Mouse (Mus musculus): ENCODE data around the gene Hlcs. TPM values are rescaled to one million over a fixed set of nuclear protein-coding genes. Genes with fewer than 3 reads are reported as not detected.

Hlcs gene
- total and polyA plus RNA-seq, 3 experiments: 2.1 to 15.5 (median 3.1) TPM

GRCm38 (mm10) chr16:94254415-94254891 is 58.9 kb downstream of the Hlcs start:
- H3K4me3 ChIP-seq (ENCODE audit: low read depth, low read length): no peak overlapping the region

GRCm38 (mm10) chr16:94253671-94254414 is 59.5 kb downstream of the Hlcs start:
- H3K9me3 ChIP-seq (replicated peaks): no peaks in the 10 kb centered on the region
- H3K4me1 ChIP-seq (ENCODE audit: insufficient read depth, low read depth, low read length): peaks cover under 1% of the 10 kb centered on the region; the same call in 1 of the 2 replicates
- peaks cover 23% of the 10 kb centered on the region for H3K36me3 ChIP-seq (replicated peaks)
- no peak for ATAC-seq (ENCODE audit: extremely low read depth, insufficient number of reproducible peaks, low FRiP score, poor library complexity, severe bottlenecking)
- no peaks in the 10 kb centered on the region for H3K27me3 ChIP-seq (ENCODE audit: insufficient read depth, low read length)
- TF ChIP-seq GATA1 (IDR thresholded peaks at IDR 0.05; ENCODE audit: borderline replicate concordance, low read length) (no peak), CTCF (IDR thresholded peaks at IDR 0.05; ENCODE audit: low read depth, low read length) (no peak), GATA2 (IDR thresholded peaks at IDR 0.05; ENCODE audit: borderline replicate concordance, low read depth, low read length) (no peak), TAL1 (conservative IDR thresholded peaks at IDR 0.05; ENCODE audit: low read depth, low read length) (no peak), POLR2AphosphoS5 (IDR thresholded peaks at IDR 0.05; ENCODE audit: insufficient replicate concordance, low read depth, low read length) (no peak)
- no peak overlapping the region for H3K4me3 ChIP-seq (ENCODE audit: low read depth, low read length)
- no peak for DNase-seq (ENCODE audit: low spot score)

More at GRCm38 (mm10) chr16:94254415-94254891, 58.9 kb downstream of the Hlcs start:
- DNase-seq (ENCODE audit: low spot score) (no peak), ATAC-seq (ENCODE audit: extremely low read depth, insufficient number of reproducible peaks, low FRiP score, poor library complexity, severe bottlenecking) (no peak)
- peaks cover 20% of the 10 kb centered on the region for H3K36me3 ChIP-seq (replicated peaks)
- H3K4me1 ChIP-seq (ENCODE audit: insufficient read depth, low read depth, low read length): peaks cover 2% of the 10 kb centered on the region; the same call in 1 of the 2 replicates
- no peaks in the 10 kb centered on the region for H3K27me3 ChIP-seq (ENCODE audit: insufficient read depth, low read length)
- no peaks in the 10 kb centered on the region for H3K9me3 ChIP-seq (replicated peaks)
- TF ChIP-seq POLR2AphosphoS5 (IDR thresholded peaks at IDR 0.05; ENCODE audit: insufficient replicate concordance, low read depth, low read length): no peak
- TF ChIP-seq GATA2 (IDR thresholded peaks at IDR 0.05; ENCODE audit: borderline replicate concordance, low read depth, low read length): no peak
- TF ChIP-seq CTCF (IDR thresholded peaks at IDR 0.05; ENCODE audit: low read depth, low read length): no peak
- no peak for TF ChIP-seq GATA1 (IDR thresholded peaks at IDR 0.05; ENCODE audit: borderline replicate concordance, low read length)
- TF ChIP-seq TAL1 (conservative IDR thresholded peaks at IDR 0.05; ENCODE audit: low read depth, low read length): no peak

GRCm38 (mm10) chr16:94251756-94252155 is 61.6 kb downstream of the Hlcs start:
- Histone ChIP-seq H3K9me3 (replicated peaks) (no peaks in the 10 kb centered on the region), H3K4me1 (ENCODE audit: insufficient read depth, low read depth, low read length) (0 out of 2 replicates have a peak, but pooled peaks cover 2% of the 10 kb centered on the region), H3K27me3 (ENCODE audit: insufficient read depth, low read length) (no peaks in the 10 kb centered on the region), H3K36me3 (replicated peaks) (peaks cover 19% of the 10 kb centered on the region), H3K4me3 (ENCODE audit: low read depth, low read length) (no peak overlapping the region)
- TF ChIP-seq TAL1 (conservative IDR thresholded peaks at IDR 0.05; ENCODE audit: low read depth, low read length) (no peak), GATA1 (IDR thresholded peaks at IDR 0.05; ENCODE audit: borderline replicate concordance, low read length) (no peak), CTCF (IDR thresholded peaks at IDR 0.05; ENCODE audit: low read depth, low read length) (no peak), POLR2AphosphoS5 (IDR thresholded peaks at IDR 0.05; ENCODE audit: insufficient replicate concordance, low read depth, low read length) (no peak), GATA2 (IDR thresholded peaks at IDR 0.05; ENCODE audit: borderline replicate concordance, low read depth, low read length) (no peak)
- DNase-seq (ENCODE audit: low spot score): no peak
- ATAC-seq (ENCODE audit: extremely low read depth, insufficient number of reproducible peaks, low FRiP score, poor library complexity, severe bottlenecking): no peak

- H3K4me3 ChIP-seq (ENCODE audit: low read depth, low read length): no peak overlapping the region
- H3K27me3 ChIP-seq (ENCODE audit: insufficient read depth, low read length): no peaks in the 10 kb centered on the region
- DNase-seq (ENCODE audit: low spot score): no peak
- TF ChIP-seq GATA2 (IDR thresholded peaks at IDR 0.05; ENCODE audit: borderline replicate concordance, low read depth, low read length) (no peak), TAL1 (conservative IDR thresholded peaks at IDR 0.05; ENCODE audit: low read depth, low read length) (no peak), POLR2AphosphoS5 (IDR thresholded peaks at IDR 0.05; ENCODE audit: insufficient replicate concordance, low read depth, low read length) (no peak), GATA1 (IDR thresholded peaks at IDR 0.05; ENCODE audit: borderline replicate concordance, low read length) (no peak), CTCF (IDR thresholded peaks at IDR 0.05; ENCODE audit: low read depth, low read length) (no peak)
- H3K4me1 ChIP-seq (ENCODE audit: insufficient read depth, low read depth, low read length): peaks cover 6% of the 10 kb centered on the region; the same call in 1 of the 2 replicates
- H3K9me3 ChIP-seq (replicated peaks): no peaks in the 10 kb centered on the region
- peaks cover 16% of the 10 kb centered on the region for H3K36me3 ChIP-seq (replicated peaks)
- ATAC-seq (ENCODE audit: extremely low read depth, insufficient number of reproducible peaks, low FRiP score, poor library complexity, severe bottlenecking): no peak
Observed at GRCm38 (mm10) chr16:94250640-94251349, 62.6 kb downstream of the Hlcs start.

- H3K4me3 ChIP-seq (ENCODE audit: low read depth, low read length): no peak overlapping the region
- H3K9me3 ChIP-seq (replicated peaks): no peaks in the 10 kb centered on the region
- DNase-seq (ENCODE audit: low spot score): no peak
- peaks cover 8% of the 10 kb centered on the region; the same call in 1 of the 2 replicates for H3K4me1 ChIP-seq (ENCODE audit: insufficient read depth, low read depth, low read length)
- TF ChIP-seq TAL1 (conservative IDR thresholded peaks at IDR 0.05; ENCODE audit: low read depth, low read length): no peak
- TF ChIP-seq GATA1 (IDR thresholded peaks at IDR 0.05; ENCODE audit: borderline replicate concordance, low read length): no peak
- no peaks in the 10 kb centered on the region for H3K27me3 ChIP-seq (ENCODE audit: insufficient read depth, low read length)
- ATAC-seq (ENCODE audit: extremely low read depth, insufficient number of reproducible peaks, low FRiP score, poor library complexity, severe bottlenecking): no peak
- H3K36me3 ChIP-seq (replicated peaks): peaks cover 19% of the 10 kb centered on the region
Observed at GRCm38 (mm10) chr16:94250136-94250535, 63.2 kb downstream of the Hlcs start.

GRCm38 (mm10) chr16:94249666-94250065 is 63.7 kb downstream of the Hlcs start:
- Histone ChIP-seq H3K36me3 (replicated peaks) (peaks cover 19% of the 10 kb centered on the region), H3K4me1 (ENCODE audit: insufficient read depth, low read depth, low read length) (peaks cover 8% of the 10 kb centered on the region; the same call in 1 of the 2 replicates), H3K4me3 (ENCODE audit: low read depth, low read length) (no peak overlapping the region), H3K27me3 (ENCODE audit: insufficient read depth, low read length) (no peaks in the 10 kb centered on the region), H3K9me3 (replicated peaks) (no peaks in the 10 kb centered on the region)
- ATAC-seq (ENCODE audit: extremely low read depth, insufficient number of reproducible peaks, low FRiP score, poor library complexity, severe bottlenecking): no peak
- DNase-seq (ENCODE audit: low spot score): no peak
- TF ChIP-seq GATA2 (IDR thresholded peaks at IDR 0.05; ENCODE audit: borderline replicate concordance, low read depth, low read length) (no peak), GATA1 (IDR thresholded peaks at IDR 0.05; ENCODE audit: borderline replicate concordance, low read length) (no peak), TAL1 (conservative IDR thresholded peaks at IDR 0.05; ENCODE audit: low read depth, low read length) (no peak), POLR2AphosphoS5 (IDR thresholded peaks at IDR 0.05; ENCODE audit: insufficient replicate concordance, low read depth, low read length) (no peak), CTCF (IDR thresholded peaks at IDR 0.05; ENCODE audit: low read depth, low read length) (no peak)

Measured in G1E (cell line).